Mouse (Mus musculus) heart, embryonic 11.5 days (tissue): ENCODE measurements around the gene Eef2k. TPM values are rescaled to one million over a fixed set of nuclear protein-coding genes. Genes with fewer than 3 reads are reported as not detected.

ENCODE experiments used
- ATAC-seq: fragments of 200-750 bp; cut with Nextera tagmentation; replicated peaks from 2 replicates; pipeline ENCODE4 v1.8.0; 2017; ENCODE audit warnings: moderate library complexity; ENCODE audit not compliant: insufficient number of reproducible peaks, low FRiP score, low TSS enrichment
- H3K27ac ChIP-seq: fragments of 300-500 bp; sonication (generic); 2 replicates; pipeline ENCODE4 v1.5.1; 2014; ENCODE audit warnings: mild to moderate bottlenecking, low read depth, low read length
- H3K27me3 ChIP-seq: fragments of 300-500 bp; sonication (generic); 2 replicates; pipeline ENCODE4 v1.6.1; 2014; ENCODE audit warnings: mild to moderate bottlenecking, low read length, mixed read lengths; ENCODE audit not compliant: control insufficient read depth, insufficient read depth
- H3K36me3 ChIP-seq: fragments of 300-500 bp; sonication (generic); 2 replicates; pipeline ENCODE4 v1.6.1; 2014; ENCODE audit warnings: mild to moderate bottlenecking, low read length, moderate library complexity, mixed read lengths; ENCODE audit not compliant: control insufficient read depth, insufficient read depth
- H3K4me1 ChIP-seq: fragments of 300-500 bp; sonication (generic); 2 replicates; pipeline ENCODE4 v1.6.1; 2014; ENCODE audit warnings: low read length; ENCODE audit not compliant: control insufficient read depth, insufficient read depth
- H3K4me2 ChIP-seq: fragments of 300-500 bp; sonication (generic); 2 replicates; pipeline ENCODE4 v1.6.1; 2014; ENCODE audit warnings: mild to moderate bottlenecking, moderate library complexity
- H3K4me3 ChIP-seq: fragments of 300-500 bp; sonication (generic); 2 replicates; pipeline ENCODE4 v1.5.1; 2014; ENCODE audit warnings: low read depth, low read length
- H3K9ac ChIP-seq: fragments of 300-500 bp; sonication (generic); 2 replicates; pipeline ENCODE4 v1.6.1; 2014; ENCODE audit warnings: mild to moderate bottlenecking, low read depth, low read length, moderate library complexity
- H3K9me3 ChIP-seq: fragments of 300-500 bp; sonication (generic); replicated peaks from 2 replicates; pipeline ENCODE4 v1.6.1; 2016; ENCODE audit warnings: low read length; ENCODE audit not compliant: control insufficient read depth
- WGBS: fragments of 180-500 bp; shearing (Covaris S2); extraction: QIAGEN DNeasy Blood & Tissue Kit; methylation state at CpG from one replicate; pipeline ENCODE4 v1.1.7; 2014; ENCODE audit not compliant: insufficient replicate concordance; 5-methylcytosine and 5-hydroxymethylcytosine counted together
- polyA plus RNA-seq: library from polyadenylated mRNA; unstranded; fragments of >200 nt; fragmentation: Nextera tagmentation; extraction: Ambion mirVana; gene quantifications from 2 replicates; pipeline ENCODE4 v1.2.1, GENCODE M21; 2014

The Eef2k gene
- polyA plus RNA-seq, 1 experiment from 2014 or later = 5.0 TPM

GRCm38 (mm10) chr7:120838436-120839160 lies 4.0 kb upstream of the Eef2k start:
- Histone ChIP-seq H3K4me2 (no peak overlapping the region), H3K36me3 (no peaks in the 10 kb centered on the region), H3K9me3 (no peaks in the 10 kb centered on the region), H3K9ac (no peak overlapping the region), H3K27me3 (no peaks in the 10 kb centered on the region), H3K27ac (no peak overlapping the region), H3K4me1 (no peaks in the 10 kb centered on the region), H3K4me3 (no peak overlapping the region)
- 70% methylated on average over 5 of the region's 5 CpGs for WGBS
- no peak for ATAC-seq

- Histone ChIP-seq H3K27ac (no peak overlapping the region), H3K4me1 (peaks cover 9% of the 10 kb centered on the region), H3K4me2 (no peak overlapping the region), H3K36me3 (no peaks in the 10 kb centered on the region), H3K9me3 (no peaks in the 10 kb centered on the region), H3K4me3 (no peak overlapping the region), H3K9ac (no peak overlapping the region), H3K27me3 (peaks cover under 1% of the 10 kb centered on the region; the same call in 1 of the 2 replicates)
- ATAC-seq = no peak
- WGBS = 79% methylated on average over 2 of the region's 2 CpGs
These were observed 2.8 kb upstream of the Eef2k start for GRCm38 (mm10) chr7:120839786-120840185.

GRCm38 (mm10) chr7:120843037-120843621 lies 498 bp downstream of the Eef2k start:
- H3K4me1 ChIP-seq = peaks cover 12% of the 10 kb centered on the region
- no peaks in the 10 kb centered on the region for H3K36me3 ChIP-seq
- H3K27me3 ChIP-seq = peaks cover 7% of the 10 kb centered on the region
- H3K9ac ChIP-seq = peak overlapping the region; percentile 85
- WGBS = 0% methylated on average over 40 of the region's 40 CpGs
- peak overlapping the region; percentile 74 for H3K4me3 ChIP-seq
- peak overlapping the region; percentile 85 for H3K27ac ChIP-seq
- ATAC-seq = peak; percentile 64
- H3K4me2 ChIP-seq = peak overlapping the region; percentile 84
- no peaks in the 10 kb centered on the region for H3K9me3 ChIP-seq

- H3K4me1 ChIP-seq = peaks cover 12% of the 10 kb centered on the region
- peak overlapping the region; percentile 85 for H3K9ac ChIP-seq
- ATAC-seq = no peak
- H3K27me3 ChIP-seq = peaks cover 7% of the 10 kb centered on the region
- no peaks in the 10 kb centered on the region for H3K36me3 ChIP-seq
- peak overlapping the region; percentile 84 for H3K4me2 ChIP-seq
- no peaks in the 10 kb centered on the region for H3K9me3 ChIP-seq
- H3K27ac ChIP-seq = no peak overlapping the region; the same call in 1 of the 2 replicates
- 2% methylated on average over 16 of the region's 16 CpGs for WGBS
- peak overlapping the region; percentile 74 for H3K4me3 ChIP-seq
These were observed 1.3 kb downstream of the Eef2k start for GRCm38 (mm10) chr7:120843852-120844435.

GRCm38 (mm10) chr7:120844689-120845088 lies 2.1 kb downstream of the Eef2k start:
- peaks cover 7% of the 10 kb centered on the region for H3K27me3 ChIP-seq
- no peak for ATAC-seq
- H3K4me1 ChIP-seq = peaks cover 12% of the 10 kb centered on the region
- peak overlapping the region; percentile 84 for H3K4me2 ChIP-seq
- no peak overlapping the region for H3K27ac ChIP-seq
- H3K9ac ChIP-seq = peak overlapping the region; percentile 85; the same call in 1 of the 2 replicates
- H3K36me3 ChIP-seq = no peaks in the 10 kb centered on the region
- WGBS = 15% methylated on average over 9 of the region's 9 CpGs
- peak overlapping the region; percentile 74 for H3K4me3 ChIP-seq
- H3K9me3 ChIP-seq = no peaks in the 10 kb centered on the region

GRCm38 (mm10) chr7:120848831-120849512 lies 6.3 kb downstream of the Eef2k start:
- Histone ChIP-seq H3K36me3 (no peaks in the 10 kb centered on the region), H3K9me3 (no peaks in the 10 kb centered on the region), H3K4me1 (peaks cover 19% of the 10 kb centered on the region), H3K9ac (no peak overlapping the region), H3K4me3 (no peak overlapping the region), H3K27me3 (peaks cover 7% of the 10 kb centered on the region), H3K4me2 (no peak overlapping the region), H3K27ac (no peak overlapping the region)
- WGBS = 77% methylated on average over 3 of the region's 3 CpGs
- no peak for ATAC-seq

GRCm38 (mm10) chr7:120850165-120850564 lies 7.5 kb downstream of the Eef2k start:
- Histone ChIP-seq H3K27me3 (peaks cover 2% of the 10 kb centered on the region; the same call in 1 of the 2 replicates), H3K9ac (no peak overlapping the region), H3K9me3 (no peaks in the 10 kb centered on the region), H3K36me3 (no peaks in the 10 kb centered on the region), H3K4me2 (no peak overlapping the region), H3K4me3 (no peak overlapping the region), H3K4me1 (peaks cover 9% of the 10 kb centered on the region), H3K27ac (no peak overlapping the region)
- ATAC-seq = no peak
- 92% methylated on average over 3 of the region's 3 CpGs for WGBS

- Histone ChIP-seq H3K36me3 (0 out of 2 replicates have a peak, but pooled peaks cover 4% of the 10 kb centered on the region), H3K27ac (no peak overlapping the region), H3K9ac (no peak overlapping the region), H3K4me1 (peaks cover 48% of the 10 kb centered on the region), H3K27me3 (no peaks in the 10 kb centered on the region), H3K9me3 (no peaks in the 10 kb centered on the region), H3K4me2 (no peak overlapping the region), H3K4me3 (no peak overlapping the region)
- WGBS = 88% methylated on average over 11 of the region's 11 CpGs
- no peak for ATAC-seq
These were observed 17.2 kb downstream of the Eef2k start for GRCm38 (mm10) chr7:120859854-120860253.
